Mouse (Mus musculus) kidney, embryonic 15.5 days (tissue): ENCODE results near the gene Specc1. TPM values are rescaled to one million over a fixed set of nuclear protein-coding genes. Genes with fewer than 3 reads are reported as not detected.

Source experiments
- ATAC-seq: fragments of 200-750 bp; cut with Nextera tagmentation; replicated peaks from 2 replicates; pipeline ENCODE4 v1.8.0; 2017; ENCODE audit warnings: moderate TSS enrichment; ENCODE audit not compliant: low FRiP score
- H3K27ac ChIP-seq: fragments of 300-500 bp; sonication (generic); 2 replicates; pipeline ENCODE4 v1.5.1; 2015; ENCODE audit warnings: mild to moderate bottlenecking, inconsistent platforms
- H3K27me3 ChIP-seq: fragments of 300-500 bp; sonication (generic); 2 replicates; pipeline ENCODE4 v1.6.1; 2015; ENCODE audit warnings: inconsistent platforms
- H3K36me3 ChIP-seq: fragments of 300-500 bp; sonication (generic); 2 replicates; pipeline ENCODE4 v1.6.1; 2015; ENCODE audit warnings: inconsistent platforms
- H3K4me1 ChIP-seq: fragments of 300-500 bp; sonication (generic); 2 replicates; pipeline ENCODE4 v1.6.1; 2015; ENCODE audit warnings: inconsistent platforms
- H3K4me2 ChIP-seq: fragments of 300-500 bp; sonication (generic); 2 replicates; pipeline ENCODE4 v1.6.1; 2015; ENCODE audit warnings: moderate library complexity, mild to moderate bottlenecking, inconsistent platforms
- H3K4me3 ChIP-seq: fragments of 300-500 bp; sonication (generic); replicated peaks from 2 replicates; pipeline ENCODE4 v1.5.1; 2015; ENCODE audit warnings: mild to moderate bottlenecking, inconsistent platforms
- H3K9ac ChIP-seq: fragments of 300-500 bp; sonication (generic); 2 replicates; pipeline ENCODE4 v1.6.1; 2015; ENCODE audit warnings: mild to moderate bottlenecking, inconsistent platforms
- H3K9me3 ChIP-seq: fragments of 300-500 bp; sonication (generic); replicated peaks from 2 replicates; pipeline ENCODE4 v1.6.1; 2016; ENCODE audit warnings: inconsistent platforms
- WGBS: fragments of 180-500 bp; shearing (Covaris S2); methylation state at CpG from one replicate; pipeline ENCODE4 v1.1.7; 2015; ENCODE audit warnings: mixed read lengths; 5-methylcytosine and 5-hydroxymethylcytosine counted together
- polyA plus RNA-seq: library from polyadenylated mRNA; unstranded; fragments of >200 nt; fragmentation: Nextera tagmentation; extraction: Ambion mirVana; gene quantifications from 2 replicates; pipeline ENCODE4 v1.2.1, GENCODE M21; 2015

The Specc1 gene
- polyA plus RNA-seq, 1 experiment from 2014 or later: 9.9 TPM

DNA sequence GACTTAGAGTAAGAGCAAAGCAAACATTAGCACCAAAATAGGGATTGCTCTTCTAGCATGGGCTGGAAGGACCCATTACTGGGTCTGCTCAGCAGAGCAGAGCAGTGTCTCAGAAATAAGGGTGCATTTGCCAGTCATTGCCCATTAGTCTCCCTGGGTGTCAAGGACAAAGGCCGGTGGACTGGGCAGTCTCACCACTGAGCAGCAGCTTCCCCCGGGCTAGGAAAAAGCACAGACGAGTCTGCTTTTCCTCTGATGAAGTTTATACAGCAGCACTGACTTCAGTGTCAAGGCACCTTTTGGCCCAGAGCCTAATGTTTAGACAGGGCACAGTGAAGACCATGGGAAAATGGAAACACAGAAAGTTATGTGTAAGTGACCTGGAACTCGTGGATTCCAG lies 253.3 kb downstream of the Specc1 start:
- H3K36me3 ChIP-seq: no peaks in the 10 kb centered on the region
- no peak overlapping the region for H3K4me3 ChIP-seq
- H3K27ac ChIP-seq: no peak overlapping the region
- no peak overlapping the region for H3K4me2 ChIP-seq
- H3K4me1 ChIP-seq: 0 out of 2 replicates have a peak, but pooled peaks cover 3% of the 10 kb centered on the region
- ATAC-seq: no peak
- no peak overlapping the region for H3K9ac ChIP-seq
- H3K9me3 ChIP-seq: no peaks in the 10 kb centered on the region
- no peaks in the 10 kb centered on the region for H3K27me3 ChIP-seq
- 46% methylated on average over 4 of the region's 4 CpGs for WGBS

- Histone ChIP-seq H3K4me2 (no peak overlapping the region), H3K4me3 (no peak overlapping the region), H3K27me3 (no peaks in the 10 kb centered on the region), H3K4me1 (peaks cover 7% of the 10 kb centered on the region; the same call in 1 of the 2 replicates), H3K9ac (no peak overlapping the region), H3K9me3 (no peaks in the 10 kb centered on the region), H3K27ac (no peak overlapping the region), H3K36me3 (no peaks in the 10 kb centered on the region)
- ATAC-seq: no peak
- 82% methylated on average over 12 of the region's 12 CpGs for WGBS
These were observed 256.9 kb downstream of the Specc1 start for GRCm38 (mm10) chr11:62213384-62213989.

DNA sequence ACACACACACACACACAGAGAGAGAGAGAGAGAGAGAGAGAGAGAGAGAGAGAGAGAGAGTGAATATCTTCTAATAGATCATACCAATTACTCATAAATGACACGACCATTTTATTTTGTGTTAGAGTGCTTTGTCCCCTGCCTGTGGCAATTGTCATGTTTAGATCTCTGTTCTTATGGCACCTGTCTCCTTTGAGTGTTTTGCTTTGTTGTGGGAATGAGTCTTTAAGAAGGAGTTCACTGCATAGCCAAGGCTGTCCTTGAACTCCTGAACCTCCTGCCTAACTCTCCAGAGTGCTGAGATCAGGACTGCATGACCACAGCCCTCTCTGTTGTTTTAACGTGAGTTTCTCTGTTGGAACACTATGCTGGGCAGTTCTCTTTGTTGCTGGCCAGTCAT lies 258.5 kb downstream of the Specc1 start:
- H3K9ac ChIP-seq: no peak overlapping the region
- peaks cover 4% of the 10 kb centered on the region; the same call in 1 of the 2 replicates for H3K4me1 ChIP-seq
- H3K27me3 ChIP-seq: no peaks in the 10 kb centered on the region
- 63% methylated on average over 2 of the region's 2 CpGs for WGBS
- H3K9me3 ChIP-seq: no peaks in the 10 kb centered on the region
- H3K4me3 ChIP-seq: no peak overlapping the region
- no peak overlapping the region for H3K4me2 ChIP-seq
- no peak for ATAC-seq
- no peak overlapping the region for H3K27ac ChIP-seq
- H3K36me3 ChIP-seq: no peaks in the 10 kb centered on the region

GRCm38 (mm10) chr11:62217751-62218150 lies 261.2 kb downstream of the Specc1 start:
- peaks cover 4% of the 10 kb centered on the region; the same call in 1 of the 2 replicates for H3K4me1 ChIP-seq
- no peak overlapping the region for H3K4me2 ChIP-seq
- H3K9ac ChIP-seq: no peak overlapping the region
- no peaks in the 10 kb centered on the region for H3K27me3 ChIP-seq
- 67% methylated on average over 6 of the region's 6 CpGs for WGBS
- H3K36me3 ChIP-seq: no peaks in the 10 kb centered on the region
- H3K4me3 ChIP-seq: no peak overlapping the region
- ATAC-seq: no peak
- no peak overlapping the region for H3K27ac ChIP-seq
- no peaks in the 10 kb centered on the region for H3K9me3 ChIP-seq

- H3K9ac ChIP-seq: no peak overlapping the region
- H3K27me3 ChIP-seq: no peaks in the 10 kb centered on the region
- H3K9me3 ChIP-seq: no peaks in the 10 kb centered on the region
- peaks cover 4% of the 10 kb centered on the region; the same call in 1 of the 2 replicates for H3K4me1 ChIP-seq
- no peak for ATAC-seq
- 82% methylated on average over 7 of the region's 7 CpGs for WGBS
- H3K4me2 ChIP-seq: no peak overlapping the region
- H3K36me3 ChIP-seq: no peaks in the 10 kb centered on the region
- H3K4me3 ChIP-seq: no peak overlapping the region
- H3K27ac ChIP-seq: no peak overlapping the region
These were observed 264.4 kb downstream of the Specc1 start for GRCm38 (mm10) chr11:62220756-62221510.

- Histone ChIP-seq H3K9me3 (no peaks in the 10 kb centered on the region), H3K4me2 (no peak overlapping the region), H3K27ac (no peak overlapping the region), H3K9ac (no peak overlapping the region), H3K4me3 (no peak overlapping the region), H3K4me1 (no peaks in the 10 kb centered on the region; the same call in 1 of the 2 replicates), H3K36me3 (no peaks in the 10 kb centered on the region), H3K27me3 (no peaks in the 10 kb centered on the region)
- WGBS: 85% methylated on average over 5 of the region's 5 CpGs
- no peak for ATAC-seq
These were observed 266.9 kb downstream of the Specc1 start for GRCm38 (mm10) chr11:62223416-62223815.

- no peaks in the 10 kb centered on the region; the same call in 1 of the 2 replicates for H3K4me1 ChIP-seq
- H3K27me3 ChIP-seq: no peaks in the 10 kb centered on the region
- H3K27ac ChIP-seq: no peak overlapping the region
- no peaks in the 10 kb centered on the region for H3K9me3 ChIP-seq
- H3K9ac ChIP-seq: no peak overlapping the region
- no peaks in the 10 kb centered on the region for H3K36me3 ChIP-seq
- 95% methylated on average over 7 of the region's 7 CpGs for WGBS
- H3K4me2 ChIP-seq: no peak overlapping the region
- no peak for ATAC-seq
- H3K4me3 ChIP-seq: no peak overlapping the region
These were observed 267.4 kb downstream of the Specc1 start for GRCm38 (mm10) chr11:62223962-62224361.

DNA sequence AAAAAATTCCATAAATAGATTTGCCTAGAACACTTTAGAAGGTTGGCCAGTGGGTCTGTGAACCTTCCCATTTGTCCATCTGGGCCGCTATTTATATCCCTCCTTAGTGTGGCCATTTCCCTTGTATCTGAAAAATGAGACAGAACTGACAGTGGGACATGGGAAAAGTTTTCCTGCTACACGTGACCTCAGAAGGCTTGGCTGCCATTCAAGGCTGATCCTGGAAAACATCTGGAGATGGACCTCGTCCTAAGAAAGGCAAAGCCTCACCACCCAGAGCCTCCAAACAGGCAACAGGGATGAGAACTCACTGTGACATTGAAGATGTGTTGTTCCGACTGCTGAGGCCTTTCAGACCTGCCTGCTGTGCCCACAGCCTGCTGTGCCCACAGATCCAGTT lies 268.2 kb downstream of the Specc1 start:
- WGBS: 63% methylated on average over 4 of the region's 4 CpGs

GRCm38 (mm10) chr11:62240631-62241261 lies 284.2 kb downstream of the Specc1 start:
- Histone ChIP-seq H3K9ac (no peak overlapping the region), H3K36me3 (no peaks in the 10 kb centered on the region), H3K27ac (no peak overlapping the region), H3K9me3 (0 out of 2 replicates have a peak, but pooled peaks cover 5% of the 10 kb centered on the region), H3K4me1 (no peaks in the 10 kb centered on the region), H3K4me2 (no peak overlapping the region), H3K4me3 (no peak overlapping the region), H3K27me3 (no peaks in the 10 kb centered on the region)
- no peak for ATAC-seq
- WGBS: 59% methylated on average over 12 of the region's 12 CpGs

More for the DNA sequence above, 268.2 kb downstream of the Specc1 start:
- no peak overlapping the region for H3K4me2 ChIP-seq
- no peaks in the 10 kb centered on the region for H3K27me3 ChIP-seq
- no peak for ATAC-seq
- H3K9ac ChIP-seq: no peak overlapping the region
- no peak overlapping the region for H3K27ac ChIP-seq
- H3K36me3 ChIP-seq: no peaks in the 10 kb centered on the region
- no peak overlapping the region for H3K4me3 ChIP-seq
- no peaks in the 10 kb centered on the region for H3K9me3 ChIP-seq
- H3K4me1 ChIP-seq: no peaks in the 10 kb centered on the region; the same call in 1 of the 2 replicates

DNA sequence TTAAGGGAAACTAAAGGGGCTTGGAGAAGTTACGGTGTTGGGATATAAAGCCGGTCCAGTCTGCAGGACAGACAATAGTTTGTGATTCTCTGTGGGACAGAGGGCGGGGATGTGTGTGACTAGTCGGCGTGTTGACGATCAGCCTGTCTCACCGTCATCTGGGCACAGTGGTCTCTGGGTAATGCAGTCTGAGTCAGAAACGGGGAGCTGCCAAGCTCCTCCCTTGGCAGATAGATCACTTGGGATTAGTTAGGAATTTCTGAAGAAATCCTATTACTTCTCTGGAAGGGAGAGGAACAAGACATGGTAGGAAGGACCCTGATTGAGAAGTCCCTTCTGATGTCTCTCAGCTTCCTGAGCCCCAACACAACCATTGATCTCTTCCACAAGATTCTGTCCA lies 287.3 kb downstream of the Specc1 start:
- Histone ChIP-seq H3K36me3 (no peaks in the 10 kb centered on the region), H3K27ac (no peak overlapping the region), H3K4me3 (no peak overlapping the region), H3K27me3 (peaks cover 9% of the 10 kb centered on the region), H3K4me1 (peaks cover 4% of the 10 kb centered on the region; the same call in 1 of the 2 replicates), H3K9me3 (0 out of 2 replicates have a peak, but pooled peaks cover 5% of the 10 kb centered on the region), H3K9ac (no peak overlapping the region), H3K4me2 (no peak overlapping the region)
- ATAC-seq: no peak
- 86% methylated on average over 8 of the region's 8 CpGs for WGBS

GRCm38 (mm10) chr11:62244471-62244870 lies 287.9 kb downstream of the Specc1 start:
- 0 out of 2 replicates have a peak, but pooled peaks cover 5% of the 10 kb centered on the region for H3K9me3 ChIP-seq
- H3K27ac ChIP-seq: no peak overlapping the region
- peaks cover 15% of the 10 kb centered on the region for H3K27me3 ChIP-seq
- H3K4me1 ChIP-seq: peaks cover 10% of the 10 kb centered on the region
- 88% methylated on average over 4 of the region's 4 CpGs for WGBS
- no peak for ATAC-seq
- H3K36me3 ChIP-seq: no peaks in the 10 kb centered on the region
- no peak overlapping the region for H3K4me2 ChIP-seq
- no peak overlapping the region for H3K4me3 ChIP-seq
- no peak overlapping the region for H3K9ac ChIP-seq
